Mouse (Mus musculus) MEL (cell line): ENCODE results near the gene Erlec1.

ENCODE experiments used
- CTCF ChIP-seq, 3 experiments: IDR thresholded peaks in 2 of 3; conservative IDR thresholded peaks in 1 of 3; 2 replicates each; pipeline ENCODE4 v1.5.1; 2011 to 2012; ENCODE audit warnings: low read length in 3 of 3, low read depth in 2 of 3, mild to moderate bottlenecking in 2 of 3, improper control_type of control experiment in 1 of 3, inconsistent platforms in 1 of 3, mixed read lengths in 1 of 3, moderate library complexity in 1 of 3; ENCODE audit not compliant: control insufficient read depth in 1 of 3, insufficient read depth in 1 of 3, poor library complexity in 1 of 3, severe bottlenecking in 1 of 3
- MAFK ChIP-seq: IDR thresholded peaks from 2 replicates; pipeline ENCODE4 v1.6.1; 2011; ENCODE audit warnings: low read depth, mild to moderate bottlenecking, low read length, improper control_type of control experiment, borderline replicate concordance
- MAX ChIP-seq: IDR thresholded peaks from 2 replicates; pipeline ENCODE4 v1.6.1; 2011; ENCODE audit warnings: low read length, improper control_type of control experiment
- MEF2A ChIP-seq: IDR thresholded peaks from 2 replicates; pipeline ENCODE4 v1.6.1; 2014; ENCODE audit warnings: low read depth, mild to moderate bottlenecking, inconsistent platforms, low read length, improper control_type of control experiment; ENCODE audit not compliant: poor library complexity, insufficient replicate concordance, severe bottlenecking; ENCODE audit errors: extremely low read depth
- MYB ChIP-seq: IDR thresholded peaks from 2 replicates; pipeline ENCODE4 v1.6.1; 2011; ENCODE audit warnings: mild to moderate bottlenecking, low read depth, low read length, improper control_type of control experiment
- NELFE ChIP-seq: IDR thresholded peaks from 2 replicates; pipeline ENCODE4 v1.6.1; 2011; ENCODE audit warnings: low read depth, low read length, improper control_type of control experiment
- POLR2A ChIP-seq, 2 experiments: IDR thresholded peaks; 2 replicates each; pipeline ENCODE4 v1.6.1; 2011 to 2012; ENCODE audit warnings: low read length in 2 of 2, mild to moderate bottlenecking in 2 of 2, control low read depth in 1 of 2, improper control_type of control experiment in 1 of 2, low read depth in 1 of 2, moderate library complexity in 1 of 2; ENCODE audit not compliant: control insufficient read depth in 1 of 2, insufficient read depth in 1 of 2, poor library complexity in 1 of 2
- RCOR1 ChIP-seq: IDR thresholded peaks from 2 replicates; pipeline ENCODE4 v1.6.1; 2012; ENCODE audit warnings: low read depth, mild to moderate bottlenecking, inconsistent platforms, low read length, improper control_type of control experiment
- TBP ChIP-seq: IDR thresholded peaks from 2 replicates; pipeline ENCODE4 v1.8.0; 2011; ENCODE audit warnings: low read depth, low read length, improper control_type of control experiment
- USF1 ChIP-seq: IDR thresholded peaks from 2 replicates; pipeline ENCODE4 v1.6.1; 2014; ENCODE audit warnings: low read depth, mild to moderate bottlenecking, inconsistent platforms, low read length, improper control_type of control experiment, moderate library complexity
- ZNF384 ChIP-seq: IDR thresholded peaks from 2 replicates; pipeline ENCODE4 v1.6.1; 2012; ENCODE audit warnings: low read depth, mild to moderate bottlenecking, inconsistent platforms, low read length, improper control_type of control experiment

- no peak for TF ChIP-seq ZNF384
- no peak for TF ChIP-seq POLR2A (IDR thresholded peaks at IDR 0.05; ENCODE audit: control insufficient read depth in 1 of 2, insufficient read depth in 1 of 2, low read depth in 1 of 2, low read length in 2 of 2, poor library complexity in 1 of 2)
- no peak for TF ChIP-seq MYB
- TF ChIP-seq MEF2A: no peak
- no peak for TF ChIP-seq MAX
- no peak for TF ChIP-seq NELFE
- no peak; a peak in 1 of 6 replicates for TF ChIP-seq CTCF (IDR thresholded peaks at IDR 0.05 in 2 of 3, conservative IDR thresholded peaks at IDR 0.05 in 1 of 3; ENCODE audit: control insufficient read depth in 1 of 3, insufficient read depth in 1 of 3, low read depth in 2 of 3, low read length in 3 of 3, poor library complexity in 1 of 3, severe bottlenecking in 1 of 3)
- TF ChIP-seq RCOR1: no peak
- TF ChIP-seq TBP: no peak
- TF ChIP-seq USF1: no peak
- TF ChIP-seq MAFK: no peak
Measured at GRCm38 (mm10) chr11:30996670-30997069, 42.5 kb upstream of the Erlec1 start.
